Mouse (Mus musculus): Measurements from ENCODE around the gene Tspan3. TPM values are rescaled to one million over a fixed set of nuclear protein-coding genes. Genes with fewer than 3 reads are reported as not detected.

Tspan3 gene
- polyA plus RNA-seq, 1 experiment from 2014 or later, result 404 TPM

DNA sequence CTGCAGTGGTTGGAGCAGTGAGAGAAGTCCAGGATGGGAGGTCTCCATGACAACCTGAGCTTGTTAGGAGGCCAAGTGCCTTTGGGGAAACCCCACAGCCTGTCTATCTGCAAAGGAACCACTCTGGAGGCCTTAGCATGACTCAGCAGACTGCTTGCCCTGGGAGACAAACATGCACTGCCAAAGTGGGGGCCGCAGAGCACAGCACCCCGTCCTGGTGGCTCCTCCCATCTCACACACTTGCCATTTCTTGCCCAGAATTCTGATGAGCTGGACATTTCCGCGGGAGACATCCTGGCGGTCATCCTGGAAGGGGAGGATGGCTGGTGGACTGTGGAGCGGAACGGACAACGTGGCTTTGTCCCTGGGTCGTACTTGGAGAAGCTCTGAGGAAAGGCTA lies 36.9 kb downstream of the Tspan3 start:
- no peak overlapping the region for H3K9ac ChIP-seq
- no peaks in the 10 kb centered on the region for H3K27me3 ChIP-seq (replicated peaks)
- 87% methylated on average over 9 of the region's 9 CpGs for WGBS
- no peak overlapping the region for H3K4me2 ChIP-seq (replicated peaks)
- no peak for ATAC-seq
- no peak overlapping the region for H3K27ac ChIP-seq
- peaks cover 5% of the 10 kb centered on the region; the same call in 1 of the 2 replicates for H3K4me1 ChIP-seq (replicated peaks)
- H3K9me3 ChIP-seq, result no peaks in the 10 kb centered on the region
- H3K36me3 ChIP-seq, result peaks cover 17% of the 10 kb centered on the region
- H3K4me3 ChIP-seq (replicated peaks), result no peak overlapping the region

DNA sequence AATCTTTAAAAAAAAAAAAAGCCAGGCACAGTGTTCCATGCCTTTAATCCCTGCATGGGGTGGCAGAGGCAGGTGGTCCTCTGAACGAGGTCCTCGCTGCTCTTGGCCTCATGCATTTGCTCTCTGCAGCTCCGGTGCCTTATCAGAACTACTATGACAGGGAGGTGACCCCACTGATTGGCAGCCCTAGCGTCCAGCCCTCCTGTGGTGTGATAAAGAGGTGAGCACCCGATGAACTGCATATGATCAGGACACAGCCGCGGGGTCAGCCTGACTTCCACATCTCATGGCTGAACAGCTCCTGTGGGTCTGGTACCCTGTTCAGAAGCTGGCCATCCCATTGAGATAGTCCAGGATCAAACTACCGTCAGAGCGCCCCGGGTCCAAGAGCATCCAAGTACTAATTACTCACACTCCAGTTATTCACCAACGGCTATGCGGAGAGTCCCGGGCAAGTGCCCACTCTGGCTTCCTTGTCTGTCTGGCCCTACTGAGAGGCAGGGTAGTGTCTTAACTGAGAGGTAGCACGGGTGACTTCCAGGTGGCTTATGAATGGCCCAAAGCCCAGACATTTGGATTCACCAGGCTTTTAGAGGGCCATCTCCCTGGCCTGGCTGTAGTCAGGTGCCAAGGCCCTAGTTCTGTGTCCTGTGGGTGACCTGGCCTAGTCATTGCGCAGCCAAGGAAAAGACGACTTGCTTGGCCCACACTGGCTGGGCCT lies 38.7 kb downstream of the Tspan3 start:
- no peak overlapping the region for H3K27ac ChIP-seq
- ATAC-seq, result no peak
- no peaks in the 10 kb centered on the region for H3K27me3 ChIP-seq (replicated peaks)
- no peak overlapping the region for H3K4me2 ChIP-seq (replicated peaks)
- H3K36me3 ChIP-seq, result peaks cover 17% of the 10 kb centered on the region
- no peak overlapping the region for H3K4me3 ChIP-seq (replicated peaks)
- H3K9ac ChIP-seq, result no peak overlapping the region
- WGBS, result 85% methylated on average over 16 of the region's 16 CpGs
- no peaks in the 10 kb centered on the region for H3K9me3 ChIP-seq
- H3K4me1 ChIP-seq (replicated peaks), result peaks cover 10% of the 10 kb centered on the region; the same call in 1 of the 2 replicates

DNA sequence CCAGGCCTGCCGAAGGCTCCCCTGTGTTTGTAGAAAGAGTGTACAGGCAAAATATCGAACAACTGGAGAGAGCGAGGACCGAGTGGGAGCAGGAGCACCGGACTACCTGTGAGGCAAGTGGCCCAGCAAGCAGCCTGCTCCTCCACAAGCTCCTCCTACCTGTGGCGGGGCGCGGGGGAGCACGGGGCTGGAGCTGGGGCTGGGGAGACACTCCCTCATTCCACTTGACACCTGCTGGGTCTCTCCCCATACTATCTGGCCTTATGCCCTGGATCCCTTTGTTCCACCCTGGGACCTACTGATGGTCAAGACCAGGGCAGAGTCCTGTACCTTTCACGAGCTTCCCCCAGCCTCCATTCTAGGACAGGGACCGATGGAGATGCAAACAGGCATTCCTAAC lies 40.7 kb downstream of the Tspan3 start:
- Histone ChIP-seq H3K27me3 (replicated peaks) (no peaks in the 10 kb centered on the region), H3K9me3 (no peaks in the 10 kb centered on the region), H3K9ac (no peak overlapping the region), H3K27ac (no peak overlapping the region), H3K4me1 (replicated peaks) (peaks cover 10% of the 10 kb centered on the region; the same call in 1 of the 2 replicates), H3K36me3 (peaks cover 13% of the 10 kb centered on the region), H3K4me2 (replicated peaks) (peak overlapping the region; percentile 28; the same call in 1 of the 2 replicates), H3K4me3 (replicated peaks) (no peak overlapping the region)
- WGBS, result 21% methylated on average over 11 of the region's 11 CpGs
- ATAC-seq, result no peak

DNA sequence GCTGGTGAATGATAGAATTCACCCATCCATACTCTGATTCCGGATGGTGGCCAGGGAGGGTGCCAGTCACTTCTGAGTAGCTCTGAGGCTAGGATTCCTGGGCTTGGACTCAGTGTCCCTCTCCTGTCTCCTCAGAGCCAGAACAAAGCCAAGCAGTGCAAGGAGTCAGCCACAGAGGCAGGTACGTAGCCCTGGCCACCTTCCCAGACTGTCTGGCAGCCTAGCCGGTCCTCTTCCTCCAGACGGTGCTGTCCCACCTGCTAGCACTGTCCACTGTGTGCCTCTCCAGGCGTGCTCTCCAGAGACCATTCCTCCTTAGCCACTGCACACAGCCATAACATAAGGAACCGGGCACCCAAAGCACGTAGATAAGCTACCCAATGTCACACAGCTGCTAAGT lies 41.7 kb downstream of the Tspan3 start:
- Histone ChIP-seq H3K27me3 (replicated peaks) (no peaks in the 10 kb centered on the region), H3K36me3 (peaks cover 3% of the 10 kb centered on the region), H3K4me3 (replicated peaks) (no peak overlapping the region), H3K9ac (no peak overlapping the region), H3K4me2 (replicated peaks) (no peak overlapping the region), H3K4me1 (replicated peaks) (peaks cover 13% of the 10 kb centered on the region; the same call in 1 of the 2 replicates), H3K9me3 (no peaks in the 10 kb centered on the region), H3K27ac (no peak overlapping the region)
- WGBS, result 82% methylated on average over 7 of the region's 7 CpGs
- no peak for ATAC-seq

DNA sequence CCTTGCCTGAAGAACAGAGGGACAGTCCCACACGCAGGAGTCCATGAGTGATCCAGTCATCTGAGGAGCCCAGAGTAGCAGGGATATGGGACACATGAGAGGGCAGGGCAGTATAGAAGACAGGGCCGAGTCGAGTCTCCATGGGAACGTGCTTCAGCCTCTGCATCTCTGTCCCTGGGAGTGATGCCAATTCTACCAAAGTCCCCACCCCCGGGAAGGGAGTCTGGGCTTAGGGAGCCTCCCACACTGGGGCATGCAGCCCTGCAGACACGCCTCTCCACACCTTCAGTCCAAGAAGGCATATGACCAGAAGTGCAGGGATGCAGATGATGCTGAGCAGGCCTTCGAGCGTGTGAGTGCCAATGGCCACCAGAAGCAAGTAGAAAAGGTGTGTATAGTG lies 42.3 kb downstream of the Tspan3 start:
- no peaks in the 10 kb centered on the region for H3K27me3 ChIP-seq (replicated peaks)
- peaks cover 13% of the 10 kb centered on the region; the same call in 1 of the 2 replicates for H3K4me1 ChIP-seq (replicated peaks)
- H3K9me3 ChIP-seq, result no peaks in the 10 kb centered on the region
- no peak overlapping the region for H3K9ac ChIP-seq
- H3K27ac ChIP-seq, result no peak overlapping the region
- 51% methylated on average over 8 of the region's 8 CpGs for WGBS
- peak; percentile 43; the same call in 1 of the 2 replicates for ATAC-seq
- H3K4me2 ChIP-seq (replicated peaks), result no peak overlapping the region
- no peaks in the 10 kb centered on the region; the same call in 1 of the 2 replicates for H3K36me3 ChIP-seq
- no peak overlapping the region for H3K4me3 ChIP-seq (replicated peaks)

DNA sequence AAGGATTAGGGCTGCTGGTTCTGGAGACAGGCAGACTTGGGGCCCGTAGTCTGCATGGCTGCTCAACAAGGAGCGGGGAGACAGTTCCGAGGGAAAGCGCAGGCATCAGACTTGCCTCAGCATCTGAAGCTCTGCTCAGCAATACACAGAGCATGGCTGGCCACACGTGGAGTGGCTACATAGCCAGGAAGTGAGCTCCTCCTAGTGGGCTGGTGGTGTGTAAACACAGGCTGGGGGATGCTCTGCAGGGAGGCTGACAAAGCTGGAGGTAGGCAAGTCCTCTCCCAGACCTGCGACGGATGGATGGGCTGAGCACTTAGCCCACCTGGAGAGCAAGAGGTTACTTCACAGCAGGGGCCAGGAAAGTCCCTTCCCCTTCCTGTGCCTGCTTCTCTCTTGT lies 44.2 kb downstream of the Tspan3 start:
- Histone ChIP-seq H3K9ac (0 out of 2 replicates have a peak overlapping the region, but pooled peaks have one; percentile 3), H3K4me3 (replicated peaks) (no peak overlapping the region), H3K9me3 (no peaks in the 10 kb centered on the region), H3K4me2 (replicated peaks) (no peak overlapping the region), H3K36me3 (no peaks in the 10 kb centered on the region), H3K4me1 (replicated peaks) (peaks cover 13% of the 10 kb centered on the region; the same call in 1 of the 2 replicates), H3K27ac (no peak overlapping the region), H3K27me3 (replicated peaks) (no peaks in the 10 kb centered on the region)
- ATAC-seq, result peak; percentile 16; the same call in 1 of the 2 replicates
- WGBS, result 25% methylated on average over 7 of the region's 7 CpGs

DNA sequence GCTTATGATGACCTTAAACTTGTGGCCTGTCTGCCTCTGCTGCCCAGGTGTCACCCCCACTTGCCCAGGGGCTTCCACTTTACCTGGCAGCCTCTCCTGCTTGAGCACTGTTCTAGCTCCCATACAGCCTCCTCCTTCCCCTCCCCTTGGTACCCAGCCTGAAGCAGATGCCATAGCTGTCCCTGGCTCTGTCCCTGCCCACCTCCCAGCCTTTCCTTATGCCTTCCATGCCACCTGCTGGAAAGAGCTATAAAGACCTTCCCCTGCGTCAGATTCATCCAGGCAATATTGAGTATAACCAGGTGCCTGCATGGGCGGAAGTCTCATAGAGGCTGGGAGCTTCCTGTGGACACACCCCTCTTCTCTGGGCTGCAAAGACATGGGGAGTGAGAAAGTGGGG lies 45.6 kb downstream of the Tspan3 start:
- Histone ChIP-seq H3K27me3 (replicated peaks) (no peaks in the 10 kb centered on the region), H3K4me3 (replicated peaks) (no peak overlapping the region), H3K4me1 (replicated peaks) (peaks cover 11% of the 10 kb centered on the region; the same call in 1 of the 2 replicates), H3K9me3 (no peaks in the 10 kb centered on the region), H3K4me2 (replicated peaks) (no peak overlapping the region), H3K36me3 (no peaks in the 10 kb centered on the region), H3K9ac (no peak overlapping the region), H3K27ac (no peak overlapping the region)
- WGBS, result 54% methylated on average over 2 of the region's 2 CpGs
- no peak for ATAC-seq

DNA sequence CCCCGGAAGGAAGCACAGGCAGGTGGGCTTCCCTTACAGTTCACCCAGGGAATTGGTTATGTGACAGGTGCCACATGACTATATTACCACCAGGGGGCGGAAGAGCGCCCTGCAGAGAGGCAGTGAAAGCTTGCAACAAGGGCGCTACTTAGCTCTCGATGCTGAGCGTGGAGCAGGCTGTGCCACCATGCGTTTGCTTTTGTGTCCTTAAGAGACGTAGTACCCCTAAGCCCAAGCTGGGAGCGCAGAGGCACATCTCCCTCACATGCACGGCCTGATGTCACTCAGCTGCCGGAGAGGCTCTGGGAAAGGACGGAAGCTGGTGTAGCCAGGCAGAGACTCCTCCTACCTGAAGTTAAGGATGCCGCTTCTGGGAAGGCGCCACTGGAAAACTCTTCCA lies 46.7 kb downstream of the Tspan3 start:
- Histone ChIP-seq H3K9me3 (no peaks in the 10 kb centered on the region), H3K4me3 (replicated peaks) (peak overlapping the region; percentile 43), H3K4me2 (replicated peaks) (peak overlapping the region; percentile 95), H3K9ac (0 out of 2 replicates have a peak overlapping the region, but pooled peaks have one; percentile 39), H3K27me3 (replicated peaks) (no peaks in the 10 kb centered on the region), H3K4me1 (replicated peaks) (peaks cover 9% of the 10 kb centered on the region; the same call in 1 of the 2 replicates), H3K36me3 (no peaks in the 10 kb centered on the region), H3K27ac (no peak overlapping the region)
- WGBS, result 6% methylated on average over 14 of the region's 14 CpGs
- peak; percentile 47; the same call in 1 of the 2 replicates for ATAC-seq

DNA sequence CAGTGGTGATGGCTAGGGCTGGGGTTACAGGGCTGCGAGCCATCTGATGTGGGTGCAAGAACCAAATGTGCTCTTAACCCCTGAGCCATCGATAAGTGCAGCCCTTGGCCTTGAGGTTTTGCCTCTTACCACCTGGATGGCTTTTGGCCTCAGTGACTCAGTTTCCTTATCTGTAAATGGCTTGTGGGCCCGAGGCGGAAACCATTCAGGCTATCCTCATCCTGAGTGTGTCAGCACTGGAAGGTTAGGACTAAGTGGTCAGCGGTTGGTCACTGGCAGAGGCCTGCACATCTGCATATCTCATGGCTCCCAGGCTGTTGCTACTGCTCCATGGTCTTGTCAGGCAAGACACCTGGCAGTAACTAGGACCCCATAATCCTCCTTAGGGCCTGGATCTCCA lies 47.2 kb downstream of the Tspan3 start:
- ATAC-seq, result no peak

DNA sequence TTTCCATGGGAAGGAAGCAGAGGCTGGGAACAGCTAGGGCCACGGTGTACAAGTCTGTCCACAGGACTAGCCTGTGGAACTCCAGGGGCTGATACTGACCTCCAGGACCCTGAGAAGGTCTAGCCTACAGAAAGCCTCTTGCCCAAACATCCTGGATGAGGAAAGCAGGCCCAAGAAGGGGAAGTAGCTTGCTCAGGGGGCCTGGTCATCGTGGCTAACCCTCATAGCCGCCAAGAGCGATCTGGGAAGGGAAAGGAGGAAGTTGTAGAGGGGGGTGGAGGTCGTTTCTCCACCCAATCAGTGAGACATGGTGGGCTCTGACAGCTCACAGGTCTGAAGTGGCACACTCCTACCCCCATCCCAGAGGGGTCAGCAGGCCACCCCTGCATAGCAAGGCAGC lies 57.1 kb downstream of the Tspan3 start:
- Histone ChIP-seq H3K4me1 (replicated peaks) (no peaks in the 10 kb centered on the region), H3K27me3 (replicated peaks) (no peaks in the 10 kb centered on the region), H3K4me2 (replicated peaks) (no peak overlapping the region), H3K9me3 (no peaks in the 10 kb centered on the region), H3K4me3 (replicated peaks) (no peak overlapping the region), H3K27ac (no peak overlapping the region), H3K36me3 (no peaks in the 10 kb centered on the region), H3K9ac (no peak overlapping the region)
- 65% methylated on average over 5 of the region's 5 CpGs for WGBS
- ATAC-seq, result no peak

More for the DNA sequence above, 47.2 kb downstream of the Tspan3 start:
- WGBS, result 83% methylated on average over 5 of the region's 5 CpGs
- no peak overlapping the region for H3K9ac ChIP-seq
- H3K4me1 ChIP-seq (replicated peaks), result peaks cover 8% of the 10 kb centered on the region; the same call in 1 of the 2 replicates
- no peak overlapping the region; the same call in 1 of the 2 replicates for H3K4me2 ChIP-seq (replicated peaks)
- H3K27me3 ChIP-seq (replicated peaks), result no peaks in the 10 kb centered on the region
- no peaks in the 10 kb centered on the region for H3K36me3 ChIP-seq
- no peak overlapping the region for H3K4me3 ChIP-seq (replicated peaks)
- H3K9me3 ChIP-seq, result no peaks in the 10 kb centered on the region
- no peak overlapping the region for H3K27ac ChIP-seq

DNA sequence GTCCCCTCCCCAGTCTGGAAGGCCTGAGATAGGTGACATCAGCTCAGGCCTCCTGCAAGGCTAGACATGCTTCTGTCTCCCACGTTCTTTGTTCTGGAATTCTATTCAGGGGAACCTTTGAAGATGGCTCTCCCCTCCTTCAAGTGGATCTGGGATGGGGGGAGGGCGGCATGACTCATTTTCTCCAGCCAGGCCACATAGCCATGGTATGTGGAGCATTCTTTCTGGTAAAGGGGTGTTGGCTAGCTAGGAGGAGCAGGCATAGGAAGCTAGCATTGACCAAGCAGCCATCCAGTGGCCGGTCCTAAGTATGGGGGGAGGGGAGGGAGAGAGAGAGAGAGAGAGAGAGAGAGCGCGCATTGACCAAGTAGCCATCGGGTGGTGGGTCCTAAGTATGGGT lies 57.8 kb downstream of the Tspan3 start:
- no peak for ATAC-seq
- Histone ChIP-seq H3K27me3 (replicated peaks) (no peaks in the 10 kb centered on the region), H3K4me1 (replicated peaks) (no peaks in the 10 kb centered on the region), H3K9ac (no peak overlapping the region), H3K27ac (no peak overlapping the region), H3K4me3 (replicated peaks) (no peak overlapping the region), H3K9me3 (no peaks in the 10 kb centered on the region), H3K4me2 (replicated peaks) (no peak overlapping the region), H3K36me3 (no peaks in the 10 kb centered on the region)
- WGBS, result 67% methylated on average over 6 of the region's 6 CpGs

DNA sequence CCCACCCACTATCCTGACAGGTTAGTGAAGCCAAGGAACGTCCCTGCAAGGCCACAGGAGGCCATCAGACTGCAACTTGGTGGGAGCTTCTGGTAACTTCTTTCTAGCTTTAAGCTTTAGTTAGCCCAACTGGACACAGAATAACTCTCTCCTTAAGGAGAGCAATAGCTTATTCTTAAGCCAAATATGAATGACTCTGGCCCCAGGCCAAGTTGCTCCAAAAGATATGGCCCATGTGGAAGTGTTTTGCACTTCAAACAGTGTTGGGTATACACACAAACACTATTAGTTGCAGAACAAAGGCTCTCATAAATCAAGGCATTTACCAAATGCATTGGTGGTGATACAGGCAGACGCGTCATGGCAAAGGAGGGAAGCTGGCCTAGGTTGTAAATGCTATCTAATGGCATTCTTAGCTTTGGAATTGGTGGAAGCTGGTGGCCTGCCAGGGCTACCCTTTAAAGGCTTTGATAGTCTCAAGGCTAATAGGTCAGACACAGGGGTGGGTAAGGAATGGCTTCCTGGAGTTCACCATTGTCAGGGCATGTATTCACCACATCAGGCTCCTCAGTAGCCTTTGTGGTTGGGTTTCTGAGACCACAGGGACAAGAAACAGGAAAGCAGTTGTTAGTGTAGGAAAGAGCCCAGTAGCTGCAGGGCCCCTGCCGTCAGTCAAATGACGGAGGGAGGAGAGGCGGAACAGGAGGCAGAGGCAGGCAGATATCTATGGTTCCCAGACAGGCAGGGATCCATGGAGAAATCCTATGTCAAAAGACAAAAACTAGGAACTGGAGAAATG lies 58.8 kb downstream of the Tspan3 start:
- no peak overlapping the region for H3K9ac ChIP-seq
- ATAC-seq, result no peak

More for the DNA sequence above, 58.8 kb downstream of the Tspan3 start:
- no peak overlapping the region for H3K4me3 ChIP-seq (replicated peaks)
- H3K4me1 ChIP-seq (replicated peaks), result no peaks in the 10 kb centered on the region
- H3K27ac ChIP-seq, result no peak overlapping the region
- H3K9me3 ChIP-seq, result no peaks in the 10 kb centered on the region
- H3K36me3 ChIP-seq, result no peaks in the 10 kb centered on the region
- 77% methylated on average over 6 of the region's 6 CpGs for WGBS
- H3K4me2 ChIP-seq (replicated peaks), result no peak overlapping the region
- no peaks in the 10 kb centered on the region for H3K27me3 ChIP-seq (replicated peaks)
